Mouse (Mus musculus) neural tube, embryonic 15.5 days (tissue): ENCODE results near the gene Plcb1. TPM values are rescaled to one million over a fixed set of nuclear protein-coding genes. Genes with fewer than 3 reads are reported as not detected.
A peak's percentile ranks its signal among the peaks of the same experiment; 100 is the strongest.

Source experiments
- ATAC-seq: fragments of 200-750 bp; cut with Nextera tagmentation; 2 replicates; pipeline ENCODE4 v1.8.0; 2017; ENCODE audit warnings: mild to moderate bottlenecking, moderate TSS enrichment, moderate library complexity; ENCODE audit not compliant: low FRiP score
- H3K27ac ChIP-seq: fragments of 300-500 bp; sonication (generic); replicated peaks from 2 replicates; pipeline ENCODE4 v1.5.1; 2015; ENCODE audit warnings: mild to moderate bottlenecking, inconsistent platforms
- H3K27me3 ChIP-seq: fragments of 300-500 bp; sonication (generic); replicated peaks from 2 replicates; pipeline ENCODE4 v1.6.1; 2015; ENCODE audit warnings: inconsistent platforms
- H3K36me3 ChIP-seq: fragments of 300-500 bp; sonication (generic); 2 replicates; pipeline ENCODE4 v1.6.1; 2015; ENCODE audit warnings: inconsistent platforms
- H3K4me1 ChIP-seq: fragments of 300-500 bp; sonication (generic); 2 replicates; pipeline ENCODE4 v1.6.1; 2015; ENCODE audit warnings: inconsistent platforms
- H3K4me2 ChIP-seq: fragments of 300-500 bp; sonication (generic); 2 replicates; pipeline ENCODE4 v1.6.1; 2015; ENCODE audit warnings: inconsistent platforms, mild to moderate bottlenecking, moderate library complexity
- H3K4me3 ChIP-seq: fragments of 300-500 bp; sonication (generic); replicated peaks from 2 replicates; pipeline ENCODE4 v1.5.1; 2015; ENCODE audit warnings: mild to moderate bottlenecking, inconsistent platforms
- H3K9ac ChIP-seq: fragments of 300-500 bp; sonication (generic); replicated peaks from 2 replicates; pipeline ENCODE4 v1.6.1; 2015; ENCODE audit warnings: mild to moderate bottlenecking, inconsistent platforms
- H3K9me3 ChIP-seq: fragments of 300-500 bp; sonication (generic); replicated peaks from 2 replicates; pipeline ENCODE4 v1.6.1; 2016; ENCODE audit warnings: inconsistent platforms
- WGBS: fragments of 180-500 bp; shearing (Covaris S2); methylation state at CpG from one replicate; pipeline ENCODE4 v1.1.7; 2015; ENCODE audit warnings: mixed read lengths; 5-methylcytosine and 5-hydroxymethylcytosine counted together
- polyA plus RNA-seq: library from polyadenylated mRNA; unstranded; fragments of >200 nt; fragmentation: Nextera tagmentation; extraction: Ambion mirVana; gene quantifications from 2 replicates; pipeline ENCODE4 v1.2.1, GENCODE M21; 2015

Plcb1 gene
- 69.0 and 81.5 TPM in 2 replicates for polyA plus RNA-seq

DNA sequence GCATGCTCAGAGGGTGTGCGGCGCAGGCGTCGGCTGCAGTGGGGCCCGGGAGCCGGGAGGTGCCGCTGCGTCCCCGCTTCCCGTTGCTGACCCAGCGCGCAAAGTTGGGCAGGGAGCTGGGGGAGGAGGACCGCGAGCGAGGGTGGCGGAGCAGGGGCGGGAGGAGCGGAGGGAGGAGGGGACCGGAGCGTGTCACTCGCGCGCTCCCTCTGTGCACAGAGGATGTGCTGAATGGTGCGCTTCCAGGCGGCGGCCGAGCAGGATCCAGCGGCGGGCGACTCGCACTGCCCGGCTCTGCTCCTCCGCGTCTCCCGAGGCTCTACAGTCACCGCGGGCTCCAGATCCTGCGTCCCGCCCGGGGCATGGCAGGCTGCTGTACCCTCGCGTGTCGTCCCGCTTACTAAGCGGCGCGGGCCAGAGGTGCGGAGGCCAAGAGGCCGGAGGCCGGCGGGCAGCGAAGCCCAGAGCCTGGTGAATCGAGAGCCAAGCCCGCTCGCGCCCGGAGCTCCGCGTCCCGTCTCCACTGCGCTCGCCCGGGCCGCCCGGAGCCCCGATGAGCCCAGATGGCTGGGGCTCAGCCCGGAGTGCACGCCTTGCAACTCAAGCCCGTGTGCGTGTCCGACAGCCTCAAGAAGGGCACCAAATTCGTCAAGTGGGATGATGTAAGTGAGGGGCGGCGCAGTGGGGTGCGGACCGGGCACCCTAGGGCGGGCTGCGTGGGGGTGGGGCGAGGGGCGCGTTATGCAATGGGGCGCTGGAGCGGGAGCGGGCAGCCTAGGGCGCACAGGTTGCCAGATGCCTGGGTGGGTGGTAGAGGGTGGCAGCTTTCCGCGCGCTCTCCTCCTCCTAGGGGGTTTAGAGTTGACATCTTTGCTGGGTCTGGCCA lies at the start of gene Plcb1:
Plcb1 (plus strand) TSS at position 98 of the 886 bp plus-strand sequence.
- Histone ChIP-seq H3K4me3 (peak within 1 kb of the TSS; percentile 85), H3K4me1 (peaks cover 9% of the 10 kb centered on the region), H3K36me3 (no peaks in the 10 kb centered on the region), H3K27me3 (no peaks in the 10 kb centered on the region), H3K27ac (peak within 1 kb of the TSS; percentile 89), H3K4me2 (peak within 1 kb of the TSS; percentile 90), H3K9me3 (no peaks in the 10 kb centered on the region), H3K9ac (peak within 1 kb of the TSS; percentile 86)
- under 1% methylated on average over 82 of the region's 88 CpGs for WGBS
- ATAC-seq, result peak; percentile 97

DNA sequence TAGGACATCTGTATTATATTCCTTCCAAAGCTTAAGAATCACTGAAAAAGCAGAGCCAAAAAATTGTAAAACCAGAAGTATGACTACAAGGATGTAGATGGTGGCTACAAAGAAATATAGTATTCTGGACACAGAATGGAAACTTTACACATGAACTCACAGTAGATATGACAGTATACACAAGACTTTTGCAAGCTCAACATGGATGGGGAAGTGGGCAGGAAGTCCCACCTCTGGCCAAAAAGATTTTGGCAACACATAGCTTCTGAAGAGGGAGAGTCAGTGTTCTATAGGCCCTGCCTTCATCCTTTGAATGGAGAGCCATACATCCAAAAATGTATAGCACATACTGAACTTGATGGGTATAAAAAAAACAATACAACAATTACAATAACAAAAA lies 30.3 kb upstream of the Plcb1 start:
- no peak overlapping the region for H3K4me2 ChIP-seq
- H3K4me1 ChIP-seq, result no peaks in the 10 kb centered on the region
- no peaks in the 10 kb centered on the region for H3K27me3 ChIP-seq
- H3K4me3 ChIP-seq, result no peak overlapping the region
- no peak overlapping the region for H3K9ac ChIP-seq
- ATAC-seq, result no peak
- no peaks in the 10 kb centered on the region for H3K9me3 ChIP-seq
- no peaks in the 10 kb centered on the region for H3K36me3 ChIP-seq
- no peak overlapping the region for H3K27ac ChIP-seq

DNA sequence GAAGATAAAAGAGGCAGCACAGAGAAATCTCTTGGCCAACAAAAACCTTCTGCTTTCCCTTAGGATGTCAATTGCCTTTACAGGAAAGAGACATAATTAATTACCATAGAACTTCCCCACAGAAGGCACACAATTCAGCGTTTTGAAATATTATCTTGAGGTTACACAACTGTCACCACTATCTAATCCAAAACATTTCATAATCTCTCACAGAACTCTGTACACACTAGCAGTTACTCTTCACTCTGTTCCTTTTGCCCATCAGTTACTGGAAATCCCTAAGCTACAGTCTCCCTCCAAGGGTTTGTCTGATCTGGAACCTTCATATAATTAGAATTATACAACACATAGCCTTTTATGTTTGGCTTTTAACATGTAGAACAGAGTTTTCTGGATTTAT lies 29.8 kb upstream of the Plcb1 start:
- Histone ChIP-seq H3K9ac (no peak overlapping the region), H3K36me3 (no peaks in the 10 kb centered on the region), H3K27me3 (no peaks in the 10 kb centered on the region), H3K4me2 (no peak overlapping the region), H3K9me3 (no peaks in the 10 kb centered on the region), H3K4me1 (no peaks in the 10 kb centered on the region), H3K27ac (no peak overlapping the region), H3K4me3 (no peak overlapping the region)
- 63% methylated on average over 1 of the region's 1 CpGs for WGBS
- no peak for ATAC-seq

DNA sequence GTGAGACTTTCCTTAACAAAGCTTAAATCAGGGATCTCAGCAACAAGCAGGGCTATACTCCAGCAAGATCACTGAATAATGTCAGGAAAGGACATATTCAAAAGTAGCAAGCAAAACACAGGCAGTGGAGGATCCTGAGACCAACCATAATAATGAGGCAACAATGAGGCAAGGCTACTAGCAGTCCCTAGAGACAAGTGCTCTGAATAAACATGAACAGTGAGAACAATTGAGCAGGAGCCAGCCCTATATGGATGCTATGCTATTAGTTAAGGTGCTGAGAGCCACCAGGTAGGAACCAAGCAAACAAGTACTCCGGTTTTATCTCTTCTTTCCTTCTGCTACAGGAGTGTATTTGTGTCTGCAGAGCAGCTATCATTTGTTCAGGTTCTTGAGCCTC lies 24.8 kb upstream of the Plcb1 start:
- ATAC-seq, result no peak
- Histone ChIP-seq H3K4me3 (no peak overlapping the region), H3K27me3 (no peaks in the 10 kb centered on the region), H3K36me3 (no peaks in the 10 kb centered on the region), H3K4me1 (no peaks in the 10 kb centered on the region), H3K27ac (no peak overlapping the region), H3K9ac (no peak overlapping the region), H3K4me2 (no peak overlapping the region), H3K9me3 (no peaks in the 10 kb centered on the region)
- WGBS, result 93% methylated on average over 1 of the region's 1 CpGs

DNA sequence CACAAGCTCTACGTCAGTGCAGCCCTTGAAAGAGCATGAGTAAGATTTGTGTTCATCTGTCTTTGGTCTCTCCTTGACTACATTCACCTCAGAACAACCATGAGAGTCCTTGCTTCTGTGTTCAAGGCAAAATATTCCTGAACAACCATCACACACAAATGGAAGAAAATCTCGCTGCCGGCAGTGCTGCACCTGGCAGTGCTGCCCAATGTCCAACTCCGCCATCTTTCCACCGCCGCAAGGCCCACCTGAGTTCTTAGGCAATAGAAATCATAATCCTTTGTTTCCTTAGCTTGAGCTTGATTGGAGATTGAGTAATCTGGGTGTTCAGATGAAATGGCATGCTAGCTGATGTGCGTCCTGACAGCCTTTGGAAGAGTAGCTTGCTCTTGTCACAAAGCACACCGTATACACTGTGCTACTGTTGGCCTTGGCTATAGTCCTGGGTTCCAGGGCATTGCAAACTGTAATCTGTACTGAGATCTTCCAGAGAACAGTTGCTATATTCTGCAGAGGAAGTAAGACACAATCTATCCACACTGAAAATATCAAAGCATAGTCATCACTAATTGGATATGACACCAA lies 22.4 kb upstream of the Plcb1 start:
- Histone ChIP-seq H3K36me3 (no peaks in the 10 kb centered on the region), H3K27ac (no peak overlapping the region), H3K27me3 (no peaks in the 10 kb centered on the region), H3K4me2 (no peak overlapping the region), H3K4me3 (no peak overlapping the region), H3K9ac (no peak overlapping the region), H3K4me1 (no peaks in the 10 kb centered on the region), H3K9me3 (no peaks in the 10 kb centered on the region)
- ATAC-seq, result no peak
- WGBS, result 96% methylated on average over 8 of the region's 8 CpGs

DNA sequence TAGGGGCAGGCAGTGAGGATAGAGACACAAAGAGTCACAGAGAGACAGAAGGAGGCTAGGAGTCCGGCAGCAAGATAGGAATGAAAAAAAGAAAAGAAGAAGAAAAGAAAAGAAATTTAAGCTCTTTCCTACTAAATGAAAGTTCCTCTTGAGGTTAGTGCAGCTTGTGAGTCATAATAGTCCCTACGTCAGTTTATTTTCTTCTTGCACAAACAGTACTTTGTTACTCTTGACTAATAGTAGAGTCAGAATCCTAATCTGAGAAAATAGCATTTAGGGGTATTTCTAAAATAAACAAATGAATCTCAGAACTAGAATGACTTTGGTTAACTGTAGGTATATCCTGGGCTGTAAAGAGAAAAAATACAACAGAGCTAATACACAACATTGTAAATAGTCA lies 21.4 kb upstream of the Plcb1 start:
- H3K9me3 ChIP-seq, result no peaks in the 10 kb centered on the region
- no peaks in the 10 kb centered on the region for H3K36me3 ChIP-seq
- H3K4me3 ChIP-seq, result no peak overlapping the region
- H3K27me3 ChIP-seq, result no peaks in the 10 kb centered on the region
- H3K27ac ChIP-seq, result no peak overlapping the region
- no peak for ATAC-seq
- no peak overlapping the region for H3K4me2 ChIP-seq
- H3K9ac ChIP-seq, result no peak overlapping the region
- H3K4me1 ChIP-seq, result no peaks in the 10 kb centered on the region
- WGBS, result 82% methylated on average over 2 of the region's 2 CpGs

DNA sequence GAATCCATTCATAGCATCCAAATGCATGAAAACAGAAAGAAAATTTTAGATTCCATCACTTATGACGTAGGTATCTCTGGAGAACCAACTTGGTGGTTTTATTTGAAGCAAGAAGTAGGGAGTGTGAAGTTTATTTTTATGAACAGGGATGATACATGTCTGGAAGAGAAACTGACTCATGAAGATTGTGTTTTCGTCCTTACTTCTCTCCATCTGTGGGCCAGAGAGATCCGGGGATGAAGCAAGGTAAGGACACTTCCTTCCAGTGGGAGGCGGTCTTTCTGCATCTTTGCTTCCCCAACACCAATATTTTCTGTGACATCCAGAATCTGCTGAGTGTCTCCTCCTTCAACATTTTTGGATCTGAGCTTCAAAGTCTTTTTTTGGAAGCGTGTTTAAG lies 6.0 kb upstream of the Plcb1 start:
- no peak overlapping the region for H3K9ac ChIP-seq
- H3K4me1 ChIP-seq, result no peaks in the 10 kb centered on the region
- H3K27me3 ChIP-seq, result no peaks in the 10 kb centered on the region
- H3K4me2 ChIP-seq, result no peak overlapping the region
- H3K9me3 ChIP-seq, result no peaks in the 10 kb centered on the region
- no peak overlapping the region for H3K27ac ChIP-seq
- no peak for ATAC-seq
- H3K36me3 ChIP-seq, result no peaks in the 10 kb centered on the region
- H3K4me3 ChIP-seq, result no peak overlapping the region
- 71% methylated on average over 5 of the region's 5 CpGs for WGBS

DNA sequence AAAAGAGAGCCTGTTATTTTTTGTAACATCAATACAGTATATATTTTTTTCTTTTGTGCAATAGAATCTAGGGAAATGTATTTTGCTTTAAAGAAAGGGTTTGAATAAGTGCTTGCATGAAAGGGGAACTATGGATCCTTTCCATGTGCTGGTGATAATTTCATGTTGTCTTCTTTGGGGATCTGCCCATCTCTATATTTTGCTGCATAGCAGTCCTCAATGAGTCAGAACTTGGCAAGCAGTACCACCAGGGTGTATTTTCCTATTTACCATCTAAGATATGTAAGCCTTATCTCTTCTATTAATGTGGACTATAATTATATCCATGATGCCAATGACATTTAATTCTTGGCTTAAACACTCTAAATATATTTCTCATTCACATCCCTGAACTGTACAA lies 5.6 kb upstream of the Plcb1 start:
- Histone ChIP-seq H3K36me3 (no peaks in the 10 kb centered on the region), H3K9me3 (no peaks in the 10 kb centered on the region), H3K4me2 (no peak overlapping the region), H3K27me3 (no peaks in the 10 kb centered on the region), H3K4me3 (no peak overlapping the region), H3K4me1 (no peaks in the 10 kb centered on the region), H3K9ac (no peak overlapping the region), H3K27ac (no peak overlapping the region)
- no peak for ATAC-seq

DNA sequence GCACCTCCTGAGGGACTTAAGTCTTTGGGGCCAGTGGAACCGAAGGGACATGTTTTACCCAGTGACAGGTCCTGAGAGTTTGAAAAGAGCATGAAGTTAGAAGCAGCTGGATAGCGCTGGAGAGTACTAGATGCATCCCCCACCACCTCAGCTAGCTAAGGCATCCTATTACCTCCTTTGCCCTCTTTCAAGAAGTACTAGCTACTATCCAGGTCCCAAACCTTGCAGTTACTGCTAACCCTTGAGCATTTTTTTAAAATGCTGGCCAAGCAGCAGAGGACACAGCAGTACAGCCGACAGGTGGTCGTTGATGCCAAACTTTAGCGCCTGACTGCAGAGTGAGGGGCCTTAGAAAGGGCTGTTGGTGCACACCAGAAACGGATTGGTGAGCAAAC lies 986 bp downstream of the Plcb1 start:
- peak overlapping the region; percentile 89 for H3K27ac ChIP-seq
- ATAC-seq, result peak; percentile 7

DNA sequence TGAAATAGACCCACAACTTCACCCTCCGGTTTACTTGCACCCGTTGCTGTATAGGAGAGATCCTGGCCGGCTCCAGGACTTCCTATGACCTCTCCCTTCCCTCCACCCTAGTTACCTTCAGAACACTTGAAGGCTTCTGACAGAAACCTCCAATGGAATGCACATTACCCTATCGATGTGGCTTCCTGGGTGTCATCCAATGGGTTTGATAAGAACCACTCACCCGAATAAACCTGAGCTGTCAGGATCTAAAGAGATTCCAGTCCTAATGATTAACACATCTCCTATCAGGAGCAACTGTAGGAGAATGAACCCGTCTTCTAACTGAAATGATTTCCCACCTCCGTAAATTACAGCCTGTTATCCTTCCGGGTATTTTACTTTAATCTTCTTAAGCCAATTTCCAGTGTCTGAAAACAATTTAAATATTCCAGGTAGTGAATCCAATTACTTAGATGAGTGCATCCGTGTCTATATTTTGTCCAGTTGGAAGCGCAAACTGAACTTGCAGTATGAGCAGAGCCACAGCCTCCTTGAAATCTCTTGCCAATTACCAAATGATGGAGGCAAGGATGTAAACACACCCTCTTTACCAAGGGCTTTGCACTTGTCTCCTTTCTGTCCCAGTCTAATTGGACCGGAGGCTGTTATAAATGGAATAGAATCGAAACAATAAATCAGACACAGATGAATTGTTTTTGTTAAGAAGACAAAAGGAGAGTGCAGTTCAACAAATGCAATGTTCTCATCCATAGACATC lies 1.6 kb downstream of the Plcb1 start:
- Histone ChIP-seq H3K27me3 (no peaks in the 10 kb centered on the region), H3K36me3 (no peaks in the 10 kb centered on the region), H3K4me2 (peak overlapping the region; percentile 90), H3K4me3 (peak overlapping the region; percentile 85), H3K4me1 (peaks cover 9% of the 10 kb centered on the region), H3K27ac (peak overlapping the region; percentile 89), H3K9me3 (no peaks in the 10 kb centered on the region), H3K9ac (peak overlapping the region; percentile 86)
- ATAC-seq, result no peak
- WGBS, result 37% methylated on average over 12 of the region's 12 CpGs

More for the DNA sequence above, 986 bp downstream of the Plcb1 start:
- peak overlapping the region; percentile 90 for H3K4me2 ChIP-seq
- 5% methylated on average over 6 of the region's 6 CpGs for WGBS
- peak overlapping the region; percentile 85 for H3K4me3 ChIP-seq
- H3K9ac ChIP-seq, result peak overlapping the region; percentile 86
- no peaks in the 10 kb centered on the region for H3K9me3 ChIP-seq
- no peaks in the 10 kb centered on the region for H3K27me3 ChIP-seq
- H3K36me3 ChIP-seq, result no peaks in the 10 kb centered on the region
- peaks cover 9% of the 10 kb centered on the region for H3K4me1 ChIP-seq

DNA sequence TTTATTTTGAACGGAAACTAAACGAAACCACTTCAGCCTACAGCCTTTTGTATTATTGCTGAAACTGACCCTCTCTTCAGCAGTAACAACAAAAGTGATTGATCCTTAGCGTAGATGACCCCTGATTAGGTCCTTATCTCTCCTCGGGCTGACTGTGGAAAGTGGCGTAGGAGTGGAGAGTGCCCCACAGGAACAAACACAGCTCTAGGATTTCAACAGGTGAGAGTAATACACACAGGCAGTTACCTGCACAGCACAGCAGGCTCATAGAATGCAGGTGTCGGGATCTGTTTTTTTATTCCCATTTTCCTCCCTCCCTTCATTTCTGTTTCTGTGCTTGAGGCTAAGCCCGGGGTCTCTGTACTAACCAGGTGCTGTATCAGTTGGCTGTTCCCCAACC lies 7.1 kb downstream of the Plcb1 start:
- 73% methylated on average over 7 of the region's 7 CpGs for WGBS
- Histone ChIP-seq H3K4me2 (0 out of 2 replicates have a peak overlapping the region, but pooled peaks have one; percentile 13), H3K27ac (no peak overlapping the region), H3K9ac (no peak overlapping the region), H3K4me1 (peaks cover 11% of the 10 kb centered on the region), H3K9me3 (no peaks in the 10 kb centered on the region), H3K27me3 (no peaks in the 10 kb centered on the region), H3K36me3 (no peaks in the 10 kb centered on the region), H3K4me3 (no peak overlapping the region)
- peak; percentile 8; the same call in 1 of the 2 replicates for ATAC-seq
